Mouse (Mus musculus): ENCODE measurements around the gene Specc1l. TPM values are rescaled to one million over a fixed set of nuclear protein-coding genes. Genes with fewer than 3 reads are reported as not detected.
A peak's percentile ranks its signal among the peaks of the same experiment; 100 is the strongest.
"Not testable (repeated sequence)": the region's sequence is repeated elsewhere in the genome, so short reads cannot be mapped to it uniquely, and the experiment has no call there.

The Specc1l gene
- total RNA-seq, 2 experiments from 2014 or later: 53.8 to 63.4 TPM

DNA sequence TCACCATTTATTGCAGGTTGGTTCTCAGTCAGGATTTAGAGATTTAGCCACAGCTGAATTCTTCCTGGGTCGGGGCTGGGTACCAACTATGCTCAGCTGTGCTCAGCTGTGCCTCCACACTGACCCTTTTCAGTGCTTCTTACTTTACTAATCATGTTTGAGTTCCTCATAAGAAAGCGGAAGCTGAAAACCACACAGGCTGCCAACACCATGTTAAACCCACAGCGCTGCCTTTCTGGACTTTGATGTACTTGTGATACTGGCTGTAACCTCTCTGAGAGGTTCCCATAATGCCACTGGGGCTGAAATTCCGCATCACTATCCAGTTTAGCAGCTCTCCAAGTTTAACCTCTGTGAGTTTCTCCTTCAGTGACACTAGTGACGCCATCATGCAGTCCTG lies 70.8 kb downstream of the Specc1l start:
- DNase-seq: no peak

DNA sequence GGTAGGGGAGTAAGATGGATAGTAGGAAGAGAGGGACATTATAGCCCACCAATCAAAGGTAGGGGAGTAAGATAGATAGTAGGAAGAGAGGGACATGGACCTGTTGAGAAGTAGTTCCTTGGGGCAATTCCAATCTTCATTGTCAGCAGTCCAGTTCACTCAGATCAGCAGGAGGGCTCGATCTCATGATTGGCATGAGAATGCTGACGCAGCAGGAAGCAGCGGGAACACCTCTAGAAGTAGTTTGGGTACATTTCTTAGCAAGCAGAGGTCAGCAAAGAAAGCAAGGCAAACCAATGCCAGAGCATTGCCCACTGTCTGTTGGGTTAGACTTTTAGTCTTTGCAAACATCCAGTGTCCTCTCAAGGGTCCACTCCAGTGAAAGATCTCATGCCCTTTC lies 71.9 kb downstream of the Specc1l start:
- no peak for DNase-seq

DNA sequence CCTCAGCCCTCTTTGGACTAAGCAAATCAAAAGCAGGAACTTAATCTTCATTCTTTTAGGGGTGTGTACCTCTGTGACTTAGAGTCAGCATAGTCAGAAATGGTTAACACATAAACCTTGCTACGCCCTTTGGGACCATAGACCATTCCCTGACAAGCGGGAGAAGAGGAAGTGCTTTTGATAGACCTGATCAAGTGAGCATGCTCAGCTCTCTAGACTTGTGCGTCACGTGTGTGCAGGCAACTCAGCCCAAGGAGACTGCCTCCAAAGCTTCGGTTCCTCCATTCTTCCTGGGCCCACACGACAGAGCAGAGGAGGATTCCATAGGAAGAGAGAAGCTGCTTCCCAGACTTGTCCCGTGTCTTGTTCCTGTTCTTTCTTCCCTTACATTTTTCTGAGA lies 76.7 kb downstream of the Specc1l start:
- DNase-seq: no peak

DNA sequence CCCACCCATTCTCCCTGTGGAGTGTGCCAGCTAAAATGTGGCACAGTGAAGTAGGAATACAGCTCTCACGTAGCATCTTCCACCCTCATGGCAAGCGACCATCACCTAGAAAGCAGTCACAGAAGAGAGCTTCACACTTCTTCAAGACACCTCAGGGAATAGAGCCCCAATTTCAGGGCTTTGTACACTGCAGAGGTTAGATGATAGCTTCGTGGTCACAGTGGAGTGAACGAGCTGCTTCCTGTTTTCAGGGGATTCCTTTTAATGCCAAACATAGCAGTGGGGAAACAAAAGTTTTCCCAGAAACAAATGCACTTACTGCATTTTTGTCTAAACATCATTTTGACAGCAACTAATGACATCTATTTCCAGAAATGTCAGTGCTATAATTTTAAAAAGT lies 77.5 kb downstream of the Specc1l start:
- no peak for DNase-seq

DNA sequence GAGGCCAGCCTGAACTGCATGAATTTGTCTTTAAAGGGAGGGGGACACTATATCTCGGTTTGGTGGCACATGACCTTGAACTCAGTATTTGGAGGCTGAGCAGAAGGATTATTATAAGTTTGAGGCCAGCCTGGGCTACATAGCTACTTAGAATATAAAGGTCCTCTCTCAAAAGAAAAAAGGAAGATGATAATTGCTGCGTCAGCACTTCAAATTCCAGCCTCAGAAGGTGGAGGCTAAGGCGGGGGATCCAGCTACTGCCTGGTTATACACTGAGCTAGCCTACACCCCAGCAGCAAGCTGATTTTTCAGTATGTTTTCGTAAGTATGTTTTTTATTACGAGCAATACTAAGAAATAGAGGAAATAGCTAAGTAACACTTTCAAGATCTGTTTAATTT lies 78.8 kb downstream of the Specc1l start:
- DNase-seq: no peak

DNA sequence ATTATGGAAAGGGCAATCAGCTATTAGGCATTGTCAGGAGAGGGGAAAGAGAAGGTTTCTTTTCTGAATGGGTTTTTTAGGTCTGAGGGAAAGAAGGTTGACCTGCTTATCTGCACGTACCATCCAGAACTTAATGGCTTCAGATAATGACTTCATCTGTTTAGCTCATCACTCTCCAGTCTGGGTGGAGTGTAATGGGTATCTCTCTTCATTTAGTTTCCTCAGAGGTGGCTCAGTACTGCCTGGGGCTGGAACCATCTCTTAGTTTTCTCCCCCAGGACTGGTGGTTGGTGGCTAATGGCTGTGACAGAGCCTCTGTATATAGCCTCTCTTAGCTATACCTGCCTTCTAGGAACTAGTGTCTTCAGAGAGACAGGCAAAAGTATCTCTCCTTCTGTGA lies 79.5 kb downstream of the Specc1l start:
- no peak for DNase-seq

DNA sequence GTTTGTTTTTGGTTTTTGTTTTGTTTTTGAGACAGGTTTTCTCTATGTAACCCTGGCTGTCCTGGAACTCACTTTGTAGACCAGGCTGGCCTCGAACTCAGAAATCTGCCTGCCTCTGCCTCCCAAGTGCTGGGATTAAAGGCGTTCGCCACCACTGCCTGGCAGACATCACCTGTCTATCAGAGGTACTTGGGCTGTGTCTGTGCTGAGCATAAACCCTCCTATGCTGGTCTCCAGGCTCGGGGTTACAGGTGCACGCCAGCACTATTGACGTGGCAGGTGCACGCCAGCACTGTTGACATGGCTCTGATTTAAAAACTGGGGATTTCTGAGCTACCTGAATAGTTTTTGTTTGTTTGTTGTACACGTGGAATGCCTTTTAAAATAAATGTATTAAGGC lies 80.3 kb downstream of the Specc1l start:
- not testable (repeated sequence) for DNase-seq

DNA sequence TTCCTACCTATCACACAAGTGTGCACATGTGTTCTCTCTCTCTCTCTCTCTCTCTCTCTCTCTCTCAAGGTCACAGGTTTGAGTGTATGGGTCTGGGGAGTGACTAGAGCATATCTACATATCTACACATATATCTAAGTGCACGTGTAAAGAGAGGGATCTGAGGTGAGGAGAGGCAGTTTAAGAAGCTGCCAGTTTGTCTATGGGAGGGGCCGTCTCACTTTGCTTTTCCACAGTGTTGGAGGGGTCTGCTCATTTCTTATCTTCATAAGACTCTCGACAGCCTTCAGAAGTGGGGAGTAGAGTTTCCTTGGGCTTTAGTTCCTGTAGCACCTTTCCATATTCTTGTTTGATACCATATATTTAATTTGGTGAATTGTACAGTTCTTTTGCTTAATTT lies 81.4 kb downstream of the Specc1l start:
- no peak for DNase-seq

DNA sequence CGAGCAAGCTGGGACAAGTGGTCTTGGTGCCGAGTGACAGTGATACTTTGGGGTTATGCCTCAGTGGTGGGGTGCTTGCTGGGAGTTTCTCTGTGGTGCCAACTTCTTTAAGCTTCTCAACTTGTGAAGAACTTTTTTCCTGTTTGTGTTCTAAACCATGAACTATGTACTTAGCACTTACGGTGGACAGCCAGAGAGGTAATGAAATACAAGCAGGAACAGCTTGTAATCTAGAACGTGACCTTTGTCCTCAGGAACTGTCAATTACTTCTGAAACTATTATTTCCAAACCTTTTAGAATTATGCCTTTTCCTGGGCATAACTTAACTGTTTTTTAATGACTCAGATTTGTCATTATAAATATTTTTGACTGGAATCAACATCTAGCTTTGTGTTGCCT lies 82.5 kb downstream of the Specc1l start:
- no peak for DNase-seq

DNA sequence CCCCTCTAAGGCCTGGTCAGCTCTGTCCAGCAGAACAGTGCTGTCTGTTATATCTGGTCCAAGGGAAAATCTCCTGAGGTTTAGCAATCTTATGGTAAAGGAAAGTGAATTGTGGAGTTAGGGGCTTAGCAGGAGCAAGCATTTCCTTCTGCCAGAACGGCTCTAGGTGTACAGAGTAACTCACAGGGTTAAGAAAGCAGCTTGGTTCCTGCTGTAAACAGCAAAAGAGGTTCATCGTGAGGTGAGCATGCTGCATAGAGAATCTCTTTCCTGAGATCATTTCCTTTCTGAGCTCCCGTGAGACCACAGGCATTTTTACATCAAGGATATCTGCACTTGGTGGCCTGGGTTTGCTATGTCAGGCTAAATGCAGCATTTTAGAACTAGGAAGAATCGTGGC lies 83.1 kb downstream of the Specc1l start:
- no peak for DNase-seq

DNA sequence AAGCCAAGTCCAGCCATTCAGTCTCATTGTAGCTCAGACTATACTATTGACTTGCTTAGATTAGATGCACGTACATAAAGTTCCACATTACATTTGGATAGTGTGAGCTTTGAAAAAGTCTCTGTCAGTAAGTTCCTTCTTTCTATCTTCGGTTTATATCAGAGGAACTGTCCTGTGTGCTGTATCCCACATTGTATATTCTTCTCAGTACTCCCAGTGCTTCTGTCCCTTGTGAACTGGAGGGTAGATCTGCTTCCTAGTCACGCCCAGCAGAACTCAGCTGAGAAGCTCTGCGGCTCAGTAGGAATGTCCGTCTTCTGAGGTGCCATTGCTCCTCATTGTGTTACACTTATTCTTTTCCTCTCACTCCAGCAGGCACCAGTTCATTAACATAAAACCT lies 86.7 kb downstream of the Specc1l start:
- DNase-seq: no peak

DNA sequence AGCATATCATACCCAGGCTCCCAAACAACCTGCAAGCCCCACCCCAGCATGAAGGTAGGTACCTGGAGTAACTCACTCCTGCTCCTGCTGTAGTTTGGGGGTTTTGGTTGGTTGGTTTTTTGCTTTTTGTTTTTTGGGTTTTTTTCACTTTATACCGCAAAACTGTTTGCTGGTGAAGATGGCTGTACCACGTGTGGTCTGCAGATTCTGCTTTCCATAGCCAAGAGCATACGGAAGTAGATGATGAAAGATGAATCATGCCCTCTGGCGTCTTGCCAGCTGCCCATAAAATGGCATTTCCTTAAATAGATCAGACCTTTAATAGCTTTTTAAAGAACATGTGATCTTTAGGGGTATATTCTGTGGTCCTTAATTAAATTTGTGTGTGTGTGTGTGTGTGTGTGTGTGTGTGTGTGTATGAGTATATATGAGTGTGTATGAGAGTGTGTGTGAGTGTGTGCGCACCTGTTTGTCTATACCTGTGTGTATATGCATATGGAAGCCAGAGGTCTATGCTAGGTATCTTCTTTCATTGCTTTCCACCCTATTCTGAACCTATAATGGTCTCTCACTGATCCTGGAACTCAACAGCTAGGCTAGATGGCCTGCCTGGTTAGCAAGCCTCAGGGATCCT lies 88.0 kb downstream of the Specc1l start:
- DNase-seq: peak; percentile 86 to 89

DNA sequence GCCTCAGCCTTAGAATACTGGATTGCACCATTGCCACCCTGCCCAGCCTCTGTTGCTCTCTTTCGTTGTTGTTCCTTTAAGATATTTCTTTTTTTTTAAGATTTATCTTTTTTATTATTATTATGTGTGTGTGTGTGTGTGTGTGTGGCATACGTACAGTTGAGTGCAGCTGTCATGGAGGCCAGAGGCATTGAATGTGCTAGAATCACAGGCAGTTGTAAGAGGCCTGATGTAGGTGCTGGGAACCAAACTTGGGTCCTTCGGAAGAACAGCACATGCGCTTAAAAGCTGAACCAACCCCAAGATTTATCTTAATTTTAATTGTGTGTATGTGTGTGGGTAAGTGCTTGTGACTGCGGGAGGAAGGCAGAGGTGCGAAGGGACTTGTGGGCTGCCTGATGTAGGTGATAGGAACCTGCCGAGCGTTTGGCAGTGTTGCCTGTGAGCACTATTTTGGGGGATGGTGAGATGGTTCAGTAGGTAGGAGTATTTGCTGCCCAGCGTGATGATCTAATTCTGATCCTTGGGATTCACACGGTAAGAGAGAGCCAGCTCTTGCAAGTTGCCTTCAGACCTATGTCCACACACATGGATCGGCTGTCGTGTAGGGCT lies 89.4 kb downstream of the Specc1l start:
- DNase-seq: no peak

DNA sequence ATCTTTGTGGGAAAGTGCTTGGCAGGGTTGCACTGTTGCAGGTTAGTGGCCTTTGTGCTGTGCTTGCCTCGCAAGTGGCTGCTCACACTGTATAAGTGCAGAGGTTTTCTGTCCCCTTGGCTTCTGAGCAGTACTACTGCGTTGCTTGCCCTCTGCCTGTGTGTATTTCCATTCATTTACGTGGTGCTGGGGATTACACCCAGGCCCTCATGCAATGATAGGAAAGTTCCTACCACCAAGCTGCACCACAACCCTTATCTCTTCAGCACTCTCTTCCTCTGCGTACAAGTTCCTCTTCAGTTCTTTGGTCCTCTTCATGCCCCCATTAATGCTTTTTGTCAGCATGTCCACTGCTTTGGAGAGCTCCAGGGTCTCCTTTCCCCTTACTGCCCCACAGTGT lies 90.1 kb downstream of the Specc1l start:
- no peak for DNase-seq

DNA sequence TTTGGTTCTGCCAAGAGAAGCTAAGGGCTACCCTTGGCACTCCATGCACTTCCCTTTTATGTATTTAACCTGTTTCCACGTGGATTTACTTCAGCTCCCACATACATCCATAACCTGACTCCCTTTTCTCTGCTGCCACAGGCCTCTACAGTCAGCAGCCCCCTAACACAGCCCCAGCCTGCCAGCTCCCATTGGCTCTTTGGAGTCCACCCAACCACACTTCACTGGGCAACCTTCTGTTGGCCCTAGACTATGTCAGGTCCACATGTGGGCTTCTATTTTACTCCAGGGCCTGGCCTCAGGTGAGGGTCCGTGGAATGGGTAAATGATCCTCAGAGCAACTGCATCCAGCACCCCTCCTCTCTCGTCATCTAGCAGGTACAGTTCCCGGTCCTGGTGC lies 90.7 kb downstream of the Specc1l start:
- DNase-seq: no peak

DNA sequence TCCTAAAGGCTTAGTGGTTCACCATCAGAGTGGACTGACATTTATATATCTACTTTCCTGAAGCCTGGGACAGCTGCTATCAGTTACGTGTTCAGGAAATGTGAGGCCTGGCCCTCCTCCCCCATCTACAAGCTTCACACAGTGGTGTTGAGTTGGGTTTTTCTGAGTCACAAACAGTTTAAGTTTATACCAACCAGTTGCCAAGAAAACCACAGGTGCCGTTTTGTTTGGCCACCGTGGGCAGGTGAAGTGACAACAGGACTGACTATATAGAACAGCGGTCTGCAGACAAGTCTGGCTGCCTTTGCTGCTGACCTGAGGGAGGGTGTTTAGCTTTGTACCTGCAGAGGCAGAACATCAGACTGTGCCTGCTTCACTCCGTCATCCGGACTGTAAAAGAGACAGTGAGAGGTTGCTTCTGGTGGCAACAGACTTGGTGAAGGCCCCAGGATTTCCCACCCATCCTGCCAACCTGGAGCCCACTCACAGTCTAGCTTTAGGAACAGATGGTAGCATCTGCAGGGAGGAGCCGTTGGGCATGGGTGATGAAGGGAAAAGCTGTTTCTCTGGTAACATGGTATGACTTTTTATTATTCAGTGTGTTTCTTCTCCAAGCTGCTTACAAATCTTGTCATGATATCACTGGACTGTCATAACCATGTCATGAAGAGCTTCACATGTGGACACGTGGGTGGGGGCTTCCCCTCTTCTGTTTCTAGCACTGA lies 91.6 kb downstream of the Specc1l start:
- DNase-seq: no peak

DNA sequence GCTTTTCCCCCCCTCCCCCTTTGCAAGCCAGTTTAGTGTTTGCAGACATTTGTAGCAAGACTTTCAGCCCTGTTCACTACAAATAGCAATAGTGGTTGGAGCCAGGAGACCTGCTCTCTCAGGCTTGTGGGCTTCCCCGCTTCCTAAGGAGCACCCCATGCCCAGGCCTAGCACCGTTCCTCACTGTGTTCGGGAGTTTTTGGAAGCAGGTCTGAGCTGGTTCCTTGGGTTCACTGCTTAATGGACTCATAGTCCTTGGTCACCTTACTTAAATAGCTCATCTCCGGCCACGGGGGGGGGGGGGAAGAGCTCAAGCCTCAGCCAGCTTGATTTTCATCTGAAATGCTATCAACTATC lies 92.2 kb downstream of the Specc1l start:
- no peak for DNase-seq

DNA sequence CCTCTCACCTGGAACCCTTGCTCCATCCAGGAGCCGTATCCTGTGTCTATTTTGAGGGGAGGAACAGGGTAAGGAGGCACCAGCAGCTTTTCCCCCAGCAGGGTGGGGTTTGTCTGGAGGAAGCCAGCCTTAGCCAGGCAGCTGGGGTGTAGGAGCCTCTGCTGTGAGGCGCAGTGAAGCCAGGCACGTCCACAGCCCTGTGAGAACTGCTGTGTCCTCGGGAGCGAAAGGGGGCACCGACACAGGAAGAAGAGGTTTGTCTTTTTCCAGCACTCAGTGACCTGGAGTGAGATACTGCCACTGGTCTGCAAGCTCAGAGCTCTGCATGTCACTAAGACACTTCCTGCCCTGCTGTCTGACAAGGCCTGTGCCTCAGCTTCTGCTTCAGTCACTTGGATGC lies 92.5 kb downstream of the Specc1l start:
- peak; percentile 28 for DNase-seq

DNA sequence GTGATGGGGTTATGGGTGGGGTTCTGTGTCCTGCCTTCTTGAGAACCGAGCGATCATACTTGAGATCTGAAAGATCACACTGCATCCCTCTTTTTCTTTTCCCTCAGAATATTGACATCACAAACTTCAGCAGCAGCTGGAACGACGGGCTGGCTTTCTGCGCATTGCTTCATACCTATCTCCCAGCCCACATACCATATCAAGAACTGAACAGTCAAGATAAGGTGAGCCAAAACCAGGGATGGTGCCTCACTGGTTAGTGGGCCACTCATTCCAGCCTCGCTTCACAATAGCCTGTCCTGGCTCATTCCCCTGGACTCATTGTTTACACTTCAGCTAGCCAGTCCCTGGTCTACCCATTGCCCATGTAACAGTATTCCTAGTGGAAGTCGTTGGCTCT lies 95.3 kb downstream of the Specc1l start:
- no peak for DNase-seq

DNA sequence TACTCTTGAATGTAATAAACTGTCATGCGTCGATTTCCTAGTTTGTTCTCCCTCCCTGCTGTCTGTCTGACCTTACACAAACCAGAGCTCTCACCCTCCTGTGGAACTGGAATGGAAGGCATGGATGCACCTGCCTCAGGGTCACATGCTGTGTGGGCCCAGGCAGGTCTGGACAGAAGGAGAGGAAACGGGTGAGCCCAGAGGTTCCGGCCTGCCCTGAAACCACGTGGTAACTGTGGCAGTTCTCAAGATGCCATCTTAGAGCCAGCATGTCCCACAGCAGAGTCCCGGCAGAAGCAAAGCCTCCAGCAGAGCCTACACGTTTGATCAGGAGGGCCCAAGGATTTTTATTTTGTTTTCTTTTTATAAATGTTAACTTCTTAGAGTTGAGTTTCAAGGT lies 100.5 kb downstream of the Specc1l start:
- no peak for DNase-seq

DNA sequence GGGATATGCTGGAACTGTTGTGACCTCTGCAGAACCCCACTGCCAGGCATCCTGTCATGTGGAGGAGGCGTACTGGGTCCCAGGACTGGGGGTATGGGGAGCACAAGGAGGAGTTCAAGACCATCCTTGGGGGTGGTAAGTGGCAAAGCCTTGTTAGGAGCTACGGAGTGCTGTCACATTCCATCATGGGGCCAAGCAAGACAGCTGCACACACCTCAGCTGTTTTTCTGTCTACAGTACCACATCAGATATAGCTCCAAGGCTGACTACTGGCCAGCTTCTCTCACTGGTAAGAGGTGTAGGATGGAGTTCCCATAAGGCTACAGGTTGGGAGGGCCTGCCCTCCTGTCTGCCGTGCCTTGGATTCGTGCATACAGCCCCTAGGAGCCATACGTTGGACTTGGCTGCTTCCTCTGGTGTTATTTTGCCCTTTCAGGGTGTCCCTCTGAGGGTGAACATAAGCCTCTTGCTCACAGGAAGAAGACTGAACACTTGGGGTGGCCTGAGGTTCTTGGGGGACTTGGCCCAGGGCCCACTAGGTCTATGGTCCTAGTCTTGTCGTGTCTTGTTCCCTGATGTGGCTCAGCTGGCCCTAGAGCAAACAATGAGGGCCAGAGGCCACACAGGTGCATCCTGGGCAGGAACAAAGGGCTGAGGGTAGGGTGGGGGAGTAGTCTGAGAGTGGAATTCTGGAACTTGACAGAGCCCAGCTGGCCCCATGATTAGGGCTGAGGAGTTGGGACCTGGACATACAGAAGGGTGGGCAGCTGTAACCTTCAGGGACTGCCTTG lies 102.5 kb downstream of the Specc1l start:
- peak in 1 of 2 experiments; percentile 44 for DNase-seq

DNA sequence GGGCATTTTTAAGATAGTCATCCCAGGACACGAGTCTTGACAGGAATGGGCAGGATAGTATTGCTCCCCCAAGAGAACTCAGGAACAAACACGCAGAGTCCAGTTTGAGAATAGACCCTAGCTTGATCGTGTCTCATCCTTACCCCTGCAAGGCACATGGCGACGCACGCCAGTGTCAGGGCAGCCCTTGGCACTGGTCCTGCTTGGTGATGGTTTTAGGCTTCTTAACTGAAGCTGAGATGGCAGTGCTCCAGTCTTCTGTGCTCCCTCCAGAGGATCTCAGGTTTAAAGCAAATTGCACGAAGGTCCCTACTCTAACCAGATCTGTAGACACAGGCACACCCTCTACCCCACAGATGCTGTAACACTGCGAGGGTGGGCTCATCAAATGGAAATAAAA lies 103.9 kb downstream of the Specc1l start:
- peak; percentile 23 to 52 for DNase-seq

DNA sequence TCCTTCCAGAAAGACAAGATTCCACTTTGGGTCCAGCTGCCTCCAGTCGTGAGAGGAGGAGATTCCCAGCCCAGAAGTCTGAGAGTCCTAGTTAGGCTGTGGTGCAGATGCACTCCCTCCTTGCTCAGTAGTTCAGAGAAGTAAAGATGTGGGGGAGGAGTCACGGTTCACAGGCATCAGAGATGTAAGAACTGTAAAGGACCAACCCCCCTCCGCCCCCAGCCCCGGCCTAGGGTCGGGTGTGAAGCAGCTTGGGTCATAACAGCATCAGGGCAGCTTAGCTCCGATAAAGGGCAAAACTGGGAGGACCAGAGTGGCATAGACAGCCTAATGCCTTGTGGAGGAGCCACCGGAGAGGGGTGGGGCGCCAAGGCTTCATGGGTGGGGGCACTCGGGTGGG lies 104.6 kb downstream of the Specc1l start:
- DNase-seq: no peak

DNA sequence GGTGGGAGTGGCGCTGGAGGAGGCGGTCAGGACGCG lies 104.8 kb downstream of the Specc1l start, which contains the start of gene Adora2a:
TSS of gene Adora2a (plus strand) at position 6 of the 36 bp plus-strand sequence.
- no peak for DNase-seq
